Mouse (Mus musculus) spleen, adult 2 months (tissue): ENCODE measurements around the gene Ube2v1. TPM values are rescaled to one million over a fixed set of nuclear protein-coding genes. Genes with fewer than 3 reads are reported as not detected.

Experiments
- DNase-seq, 2 experiments: peaks; one replicate each; pipeline versions ENCODE4 v3.0.0 to v3.0.0-alpha.2; 2012 to 2021; ENCODE audit warnings: low spot score in 2 of 2, low read depth in 1 of 2
- H3K27ac ChIP-seq: fragments of 200-500 bp; 2 replicates; pipeline ENCODE4 v1.5.1; 2012; ENCODE audit warnings: low read length, inconsistent platforms; ENCODE audit not compliant: insufficient read depth
- H3K27me3 ChIP-seq: fragments of 200-500 bp; 2 replicates; pipeline ENCODE4 v1.6.1; 2012; ENCODE audit warnings: mild to moderate bottlenecking, moderate library complexity, low read length, inconsistent platforms; ENCODE audit not compliant: control insufficient read depth, insufficient read depth
- H3K36me3 ChIP-seq: fragments of 200-500 bp; 2 replicates; pipeline ENCODE4 v1.6.1; 2012; ENCODE audit warnings: mild to moderate bottlenecking, low read length, inconsistent platforms; ENCODE audit not compliant: control insufficient read depth, insufficient read depth
- H3K4me1 ChIP-seq: fragments of 200-500 bp; 2 replicates; pipeline ENCODE4 v1.6.1; 2011; ENCODE audit warnings: inconsistent platforms; ENCODE audit not compliant: control insufficient read depth, insufficient read depth, insufficient read length
- H3K4me3 ChIP-seq: fragments of 200-500 bp; 2 replicates; pipeline ENCODE4 v1.5.1; 2011; ENCODE audit warnings: mild to moderate bottlenecking, inconsistent platforms; ENCODE audit not compliant: insufficient read depth, insufficient read length; ENCODE audit errors: extremely low read depth
- CTCF ChIP-seq: fragments of 200-500 bp; IDR thresholded peaks from 2 replicates; pipeline ENCODE4 v1.5.1; 2011; ENCODE audit warnings: mild to moderate bottlenecking, inconsistent platforms; ENCODE audit not compliant: insufficient read depth, insufficient read length, insufficient replicate concordance; ENCODE audit errors: extremely low read depth
- POLR2A ChIP-seq: fragments of 200-500 bp; IDR thresholded peaks from 2 replicates; pipeline ENCODE4 v1.6.1; 2011; ENCODE audit warnings: low read depth, low read length, inconsistent platforms
- WGBS: fragments of 180-500 bp; shearing (Covaris S2); methylation state at CpG from one replicate; pipeline ENCODE4 v1.1.7; 2018; 5-methylcytosine and 5-hydroxymethylcytosine counted together
- polyA plus RNA-seq: library from polyadenylated mRNA; depleted of rRNA; stranded (reverse); fragments of >200 nt; gene quantifications from 2 replicates; pipeline ENCODE4 v1.2.3, GENCODE M21; 2012; rRNA removed

Gene Ube2v1
- polyA plus RNA-seq, 1 experiment, result 85.2 TPM

DNA sequence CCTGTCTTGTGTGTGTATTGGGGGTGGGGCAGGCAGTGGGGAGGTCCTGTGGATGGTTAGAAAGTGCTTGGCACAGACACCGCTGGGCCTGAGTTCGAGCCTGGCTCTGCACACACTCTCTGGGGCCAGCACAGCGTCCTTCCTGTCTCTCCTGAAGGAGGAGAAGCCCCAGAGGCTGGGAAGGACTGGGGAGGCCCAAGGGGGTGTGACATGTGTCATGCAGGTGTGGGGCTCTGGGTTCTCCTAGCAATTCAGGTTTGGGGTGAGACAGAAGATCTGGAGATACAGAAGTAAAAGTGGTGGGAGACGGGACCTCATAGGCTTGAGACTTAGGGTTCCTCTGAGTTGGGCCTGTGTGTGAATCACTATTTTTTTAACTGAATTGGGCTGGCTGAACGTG, 68.9 kb downstream of the Ube2v1 start:
- Histone ChIP-seq H3K27me3 (peaks cover 4% of the 10 kb centered on the region), H3K36me3 (no peaks in the 10 kb centered on the region), H3K4me3 (no peak overlapping the region), H3K4me1 (peaks cover 4% of the 10 kb centered on the region), H3K27ac (no peak overlapping the region)
- no peak for DNase-seq
- TF ChIP-seq CTCF (no peak), POLR2A (no peak)
- WGBS, result 82% methylated on average over 5 of the region's 5 CpGs

DNA sequence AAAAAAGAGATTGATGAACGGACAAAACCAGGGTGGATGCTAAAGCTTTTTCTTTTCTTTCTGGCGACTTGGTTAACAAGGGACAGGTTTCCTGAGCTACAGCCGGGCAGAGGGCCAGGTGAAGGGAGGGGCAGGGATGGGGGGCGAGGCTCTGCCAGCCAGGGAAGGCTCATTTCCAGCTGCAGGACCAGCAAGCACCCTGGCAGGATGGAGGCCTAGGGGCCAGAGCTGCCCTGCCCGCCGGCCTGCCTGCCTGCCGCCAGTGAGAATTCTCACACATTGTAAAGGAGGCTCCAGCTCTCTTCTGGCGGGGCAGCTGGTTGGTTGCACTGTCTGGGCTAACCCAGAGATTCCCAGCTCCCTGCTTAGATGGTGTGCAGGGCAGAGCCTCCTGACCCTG, 69.8 kb downstream of the Ube2v1 start:
- no peak overlapping the region for H3K27ac ChIP-seq
- DNase-seq, result no peak
- H3K4me1 ChIP-seq, result peaks cover 4% of the 10 kb centered on the region
- no peak for TF ChIP-seq POLR2A
- peaks cover 4% of the 10 kb centered on the region for H3K27me3 ChIP-seq
- no peaks in the 10 kb centered on the region for H3K36me3 ChIP-seq
- no peak overlapping the region for H3K4me3 ChIP-seq
- WGBS, result 48% methylated on average over 8 of the region's 8 CpGs

DNA sequence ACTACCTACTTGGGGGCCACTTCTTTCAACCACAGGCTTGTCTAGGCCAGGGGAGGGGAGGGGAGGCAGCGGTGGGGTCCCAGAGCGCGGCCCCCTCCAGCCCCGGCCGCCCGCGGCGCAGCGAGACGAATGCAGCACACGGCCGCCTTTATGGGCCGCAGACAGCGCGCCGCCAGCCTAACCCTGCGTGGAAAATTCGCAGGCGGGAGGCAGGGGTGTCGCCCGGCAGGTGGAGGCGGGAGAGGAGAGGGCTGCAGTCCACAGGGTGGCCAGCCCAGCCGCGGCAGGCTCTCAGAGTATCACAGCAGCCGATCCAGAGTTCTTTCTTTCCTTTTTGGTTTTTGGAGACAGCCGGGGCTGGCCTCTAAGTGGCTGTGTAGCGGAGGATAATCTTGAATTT, 72.5 kb downstream of the Ube2v1 start:
- Histone ChIP-seq H3K4me1 (no peaks in the 10 kb centered on the region; the same call in none of the 2 replicates), H3K27me3 (peaks cover 4% of the 10 kb centered on the region), H3K27ac (no peak overlapping the region), H3K36me3 (no peaks in the 10 kb centered on the region), H3K4me3 (no peak overlapping the region)
- no peak for DNase-seq
- 33% methylated on average over 27 of the region's 27 CpGs for WGBS
- TF ChIP-seq CTCF, result no peak

Other genes starting within 250 kb of the Ube2v1 start
- gene Slc9a8, start 210.4 kb downstream of the Ube2v1 start, polyA plus RNA-seq, result 47.7 and 53.8 TPM in 2 replicates
- gene Rnf114, start 139.4 kb downstream of the Ube2v1 start, polyA plus RNA-seq, result 88.0 and 95.4 TPM in 2 replicates
- 23.3 and 25.5 TPM in 2 replicates for gene Spata2, start 139.2 kb downstream of the Ube2v1 start, polyA plus RNA-seq
- gene Snai1, start 93.9 kb downstream of the Ube2v1 start, polyA plus RNA-seq, result 21.0 and 28.1 TPM in 2 replicates
- gene Gm20431, start 29.4 kb upstream of the Ube2v1 start, polyA plus RNA-seq, result 13.2 TPM in 1 of 2 replicates, not detected in the other
- gene Cebpb, start 56.8 kb upstream of the Ube2v1 start, polyA plus RNA-seq, result 68.5 and 161 TPM in 2 replicates
- 90.7 and 126 TPM in 2 replicates for gene Tmem189, start 57.7 kb upstream of the Ube2v1 start, polyA plus RNA-seq